Mouse (Mus musculus): ENCODE measurements at regions not wholly inside any gene's neighbourhood (a gene's known extent, or its start where the extent isn't known, plus 50 kb on each side); places are given as distances from the start of the nearest gene placed in this dataset.

- Histone ChIP-seq H3K27me3 (ENCODE audit: control insufficient read depth, insufficient read depth, insufficient read length) (no peaks in the 10 kb centered on the region), H3K4me3 (no peak overlapping the region), H3K36me3 (ENCODE audit: control insufficient read depth, insufficient read depth) (no peaks in the 10 kb centered on the region), H3K79me2 (ENCODE audit: control insufficient read depth, insufficient read depth) (no peaks in the 10 kb centered on the region), H3K4me2 (ENCODE audit: low read depth) (no peak overlapping the region), H3ac (ENCODE audit: control insufficient read depth, insufficient read length) (no peak overlapping the region)
- TF ChIP-seq TCF12 (IDR thresholded peaks at IDR 0.05; ENCODE audit: insufficient read depth, poor library complexity, severe bottlenecking), result no peak
- no peak for TF ChIP-seq POLR2AphosphoS2 (IDR thresholded peaks at IDR 0.05; ENCODE audit: insufficient read length, low read depth)
- no peak for TF ChIP-seq SRF (IDR thresholded peaks at IDR 0.05; ENCODE audit: control insufficient read depth, insufficient read length, low read depth)
- no peak for TF ChIP-seq E2F4 (IDR thresholded peaks at IDR 0.05; ENCODE audit: insufficient read depth)
- no peak for TF ChIP-seq REST (IDR thresholded peaks at IDR 0.05; ENCODE audit: insufficient read depth, insufficient read length)
- TF ChIP-seq USF1 (IDR thresholded peaks at IDR 0.05; ENCODE audit: low read depth), result no peak
- TF ChIP-seq POLR2A (IDR thresholded peaks at IDR 0.05; ENCODE audit: insufficient read length, low read depth), result no peak
- no peak for TF ChIP-seq MYOD1 (IDR thresholded peaks at IDR 0.05; ENCODE audit: control insufficient read depth in 1 of 3, insufficient read length in 2 of 3, low read depth in 2 of 3)
- TF ChIP-seq CEBPB (IDR thresholded peaks at IDR 0.05; ENCODE audit: insufficient read depth, poor library complexity, severe bottlenecking), result no peak
- TF ChIP-seq TCF3 (IDR thresholded peaks at IDR 0.05; ENCODE audit: insufficient read length, low read depth), result no peak
- no peak for TF ChIP-seq MYOG (IDR thresholded peaks at IDR 0.05; ENCODE audit: control insufficient read depth in 1 of 3, insufficient read depth in 1 of 3, insufficient read length in 2 of 3, low read depth in 2 of 3)
- TF ChIP-seq MAX (IDR thresholded peaks at IDR 0.05; ENCODE audit: low read depth), result no peak
These were observed 65.9 kb upstream of the Ipo5 start for GRCm38 (mm10) chr14:120845172-120845571.

DNA sequence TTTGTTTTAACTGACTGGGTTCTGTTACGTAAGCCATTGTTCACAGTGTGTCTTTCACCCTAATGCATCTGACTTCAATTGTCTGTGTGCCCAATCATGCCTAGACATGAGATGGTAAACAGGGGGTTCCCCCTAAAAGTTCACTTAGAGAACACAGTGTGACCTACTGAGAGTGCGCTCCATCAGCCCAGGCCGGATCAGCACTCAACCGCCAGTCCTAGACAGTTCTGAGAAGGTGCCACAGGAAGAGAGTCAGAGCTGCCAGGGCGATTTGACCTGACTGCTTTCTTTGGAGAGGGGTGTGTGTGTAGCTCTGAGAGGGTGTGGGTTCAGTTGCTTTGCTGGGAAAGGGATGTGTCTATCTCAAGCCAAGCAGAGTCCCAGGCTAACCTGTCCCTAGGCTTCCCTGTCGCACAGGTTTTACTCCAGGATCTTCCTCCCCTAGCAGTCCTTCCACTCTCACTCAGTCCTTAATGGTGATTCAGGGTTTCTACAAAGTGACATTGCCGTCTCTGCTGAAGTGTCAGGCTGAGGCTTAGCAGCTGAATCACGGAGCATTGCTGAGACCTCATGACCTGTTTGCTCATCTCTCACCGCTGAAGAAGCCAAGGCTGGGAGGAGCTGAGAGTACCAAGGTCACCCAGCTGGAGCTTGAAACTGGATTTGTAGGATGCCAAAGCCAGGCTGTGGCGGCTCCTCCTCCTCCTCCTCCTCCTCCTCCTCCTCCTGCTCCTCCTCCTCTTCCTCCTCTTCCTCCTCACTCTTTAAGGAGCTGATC is 64.8 kb upstream of the Ipo5 start:
- no peaks in the 10 kb centered on the region for H3K36me3 ChIP-seq (ENCODE audit: control insufficient read depth, insufficient read depth)
- H3K79me2 ChIP-seq (ENCODE audit: control insufficient read depth, insufficient read depth), result no peaks in the 10 kb centered on the region
- TF ChIP-seq SRF (IDR thresholded peaks at IDR 0.05; ENCODE audit: control insufficient read depth, insufficient read length, low read depth) (no peak), POLR2A (IDR thresholded peaks at IDR 0.05; ENCODE audit: insufficient read length, low read depth) (no peak), POLR2AphosphoS2 (IDR thresholded peaks at IDR 0.05; ENCODE audit: insufficient read length, low read depth) (no peak), TCF3 (IDR thresholded peaks at IDR 0.05; ENCODE audit: insufficient read length, low read depth) (no peak), CEBPB (IDR thresholded peaks at IDR 0.05; ENCODE audit: insufficient read depth, poor library complexity, severe bottlenecking) (no peak), USF1 (IDR thresholded peaks at IDR 0.05; ENCODE audit: low read depth) (no peak), MAX (IDR thresholded peaks at IDR 0.05; ENCODE audit: low read depth) (no peak), REST (IDR thresholded peaks at IDR 0.05; ENCODE audit: insufficient read depth, insufficient read length) (no peak), MYOD1 (IDR thresholded peaks at IDR 0.05; ENCODE audit: control insufficient read depth in 1 of 3, insufficient read length in 2 of 3, low read depth in 2 of 3) (no peak), TCF12 (IDR thresholded peaks at IDR 0.05; ENCODE audit: insufficient read depth, poor library complexity, severe bottlenecking) (no peak)
- no peak overlapping the region for H3ac ChIP-seq (ENCODE audit: control insufficient read depth, insufficient read length)
- no peak overlapping the region for H3K4me3 ChIP-seq
- no peaks in the 10 kb centered on the region for H3K27me3 ChIP-seq (ENCODE audit: control insufficient read depth, insufficient read depth, insufficient read length)
- H3K4me2 ChIP-seq (ENCODE audit: low read depth), result peak overlapping the region; percentile 33

DNA sequence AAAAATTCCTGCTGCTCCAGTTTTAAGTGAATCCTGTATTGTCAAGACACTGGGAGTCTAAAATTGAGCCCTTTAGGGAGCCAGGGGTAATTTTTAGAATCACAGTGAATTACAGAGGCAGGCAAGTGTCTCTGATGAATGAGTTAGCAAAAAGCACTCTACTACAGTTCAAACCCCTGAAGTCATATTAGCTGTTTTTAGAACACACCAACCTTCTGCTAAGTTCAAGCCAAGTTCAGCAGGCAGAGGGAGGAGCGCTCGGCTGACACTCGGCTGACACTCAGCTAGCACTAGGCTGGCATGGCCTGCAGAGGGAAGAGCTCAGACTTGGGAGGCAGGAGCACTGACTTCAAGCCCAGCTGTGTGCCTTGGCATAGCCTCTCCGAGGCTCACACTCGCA is 64.0 kb upstream of the Ipo5 start:
- Histone ChIP-seq H3K4me2 (ENCODE audit: low read depth) (peak overlapping the region; percentile 33), H3K27me3 (ENCODE audit: control insufficient read depth, insufficient read depth, insufficient read length) (no peaks in the 10 kb centered on the region), H3K4me3 (no peak overlapping the region), H3K79me2 (ENCODE audit: control insufficient read depth, insufficient read depth) (no peaks in the 10 kb centered on the region), H3ac (ENCODE audit: control insufficient read depth, insufficient read length) (no peak overlapping the region), H3K36me3 (ENCODE audit: control insufficient read depth, insufficient read depth) (no peaks in the 10 kb centered on the region)
- TF ChIP-seq MYOD1 (IDR thresholded peaks at IDR 0.05; ENCODE audit: control insufficient read depth in 1 of 3, insufficient read length in 2 of 3, low read depth in 2 of 3), result peak in 1 of 3 experiments; percentile 32
- peak in 1 of 3 experiments; percentile 32 for TF ChIP-seq MYOG (IDR thresholded peaks at IDR 0.05; ENCODE audit: control insufficient read depth in 1 of 3, insufficient read depth in 1 of 3, insufficient read length in 2 of 3, low read depth in 2 of 3)
- no peak for TF ChIP-seq POLR2A (IDR thresholded peaks at IDR 0.05; ENCODE audit: insufficient read length, low read depth)

GRCm38 (mm10) chr14:120848083-120848951 is 62.7 kb upstream of the Ipo5 start:
- Histone ChIP-seq H3K4me2 (ENCODE audit: low read depth) (no peak overlapping the region), H3K27me3 (ENCODE audit: control insufficient read depth, insufficient read depth, insufficient read length) (no peaks in the 10 kb centered on the region), H3ac (ENCODE audit: control insufficient read depth, insufficient read length) (no peak overlapping the region), H3K79me2 (ENCODE audit: control insufficient read depth, insufficient read depth) (no peaks in the 10 kb centered on the region), H3K4me3 (no peak overlapping the region), H3K36me3 (ENCODE audit: control insufficient read depth, insufficient read depth) (no peaks in the 10 kb centered on the region)
- no peak for TF ChIP-seq TCF3 (IDR thresholded peaks at IDR 0.05; ENCODE audit: insufficient read length, low read depth)
- TF ChIP-seq E2F4 (IDR thresholded peaks at IDR 0.05; ENCODE audit: insufficient read depth), result no peak
- TF ChIP-seq MAX (IDR thresholded peaks at IDR 0.05; ENCODE audit: low read depth), result no peak
- TF ChIP-seq TCF12 (IDR thresholded peaks at IDR 0.05; ENCODE audit: insufficient read depth, poor library complexity, severe bottlenecking), result no peak
- TF ChIP-seq MYOD1 (IDR thresholded peaks at IDR 0.05; ENCODE audit: control insufficient read depth in 1 of 3, insufficient read length in 2 of 3, low read depth in 2 of 3), result no peak
- no peak for TF ChIP-seq MYOG (IDR thresholded peaks at IDR 0.05; ENCODE audit: control insufficient read depth in 1 of 3, insufficient read depth in 1 of 3, insufficient read length in 2 of 3, low read depth in 2 of 3)
- no peak for TF ChIP-seq REST (IDR thresholded peaks at IDR 0.05; ENCODE audit: insufficient read depth, insufficient read length)
- TF ChIP-seq POLR2AphosphoS2 (IDR thresholded peaks at IDR 0.05; ENCODE audit: insufficient read length, low read depth), result no peak
- no peak for TF ChIP-seq CEBPB (IDR thresholded peaks at IDR 0.05; ENCODE audit: insufficient read depth, poor library complexity, severe bottlenecking)
- no peak for TF ChIP-seq SRF (IDR thresholded peaks at IDR 0.05; ENCODE audit: control insufficient read depth, insufficient read length, low read depth)
- no peak for TF ChIP-seq POLR2A (IDR thresholded peaks at IDR 0.05; ENCODE audit: insufficient read length, low read depth)
- no peak for TF ChIP-seq USF1 (IDR thresholded peaks at IDR 0.05; ENCODE audit: low read depth)
